Mouse (Mus musculus): ENCODE data around the gene Cryba4. TPM values are rescaled to one million over a fixed set of nuclear protein-coding genes. Genes with fewer than 3 reads are reported as not detected.

Gene Cryba4
- total and polyA plus RNA-seq, 3 experiments: 0.39 to 0.77 TPM; not detected in 1

DNA sequence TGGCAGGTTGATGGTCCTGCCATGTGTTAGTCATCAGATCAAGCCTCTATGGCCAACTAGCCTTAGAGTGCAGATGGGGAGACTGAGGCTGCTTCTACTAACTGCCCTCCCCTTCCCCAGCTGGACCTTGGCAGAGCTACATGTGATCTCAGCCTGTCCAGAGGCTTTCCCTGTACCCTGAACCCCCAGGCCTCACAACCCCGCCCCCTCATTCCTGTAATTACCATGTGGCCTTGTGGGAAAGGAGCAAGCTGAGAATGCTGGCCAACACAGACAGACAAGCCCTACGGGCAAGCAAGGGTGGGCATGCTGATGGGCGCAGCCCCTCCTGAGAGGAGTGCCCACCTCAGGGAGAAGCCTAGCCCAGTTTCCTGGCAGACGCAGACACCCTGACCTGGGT, 42.4 kb upstream of the Cryba4 start:
- H3K36me3 ChIP-seq (ENCODE audit: control insufficient read depth in 1 of 2, insufficient read depth in 2 of 2, low read length in 2 of 2): peaks cover 0 to 25% of the 10 kb centered on the region in 2 experiments; a peak in 2 of 4 replicates
- peaks cover 23 to 42% of the 10 kb centered on the region in 2 experiments for H3K4me1 ChIP-seq (ENCODE audit: control insufficient read depth in 1 of 2, insufficient read depth in 2 of 2, low read length in 2 of 2)
- no peaks in the 10 kb centered on the region for H3K9me3 ChIP-seq (replicated peaks; ENCODE audit: insufficient read depth, low read length)
- DNase-seq (ENCODE audit: low read depth, low spot score): no peak
- H3K9ac ChIP-seq (ENCODE audit: control insufficient read depth, low read depth, low read length, poor library complexity, severe bottlenecking): no peak overlapping the region
- TF ChIP-seq ETS1 (IDR thresholded peaks at IDR 0.05; ENCODE audit: low read depth, low read length) (no peak), E2F4 (IDR thresholded peaks at IDR 0.05; ENCODE audit: borderline replicate concordance, low read depth, low read length) (no peak), GATA1 (IDR thresholded peaks at IDR 0.05; ENCODE audit: low read depth, low read length) (no peak), USF1 (IDR thresholded peaks at IDR 0.05; ENCODE audit: low read depth, low read length) (no peak), MYB (IDR thresholded peaks at IDR 0.05; ENCODE audit: low read depth, low read length) (no peak), JUND (IDR thresholded peaks at IDR 0.05; ENCODE audit: low read depth, low read length) (no peak), RCOR1 (IDR thresholded peaks at IDR 0.05; ENCODE audit: low read depth, low read length) (no peak), TAL1 (IDR thresholded peaks at IDR 0.05; ENCODE audit: low read length) (no peak), ZNF384 (IDR thresholded peaks at IDR 0.05; ENCODE audit: low read depth, low read length) (no peak), MAZ (IDR thresholded peaks at IDR 0.05; ENCODE audit: low read depth, low read length) (no peak), CHD1 (IDR thresholded peaks at IDR 0.05; ENCODE audit: low read depth, low read length) (no peak), MAX (IDR thresholded peaks at IDR 0.05; ENCODE audit: low read length) (no peak)
- H3K27me3 ChIP-seq (ENCODE audit: control insufficient read depth in 1 of 2, insufficient read depth in 2 of 2, low read length in 2 of 2): no peaks in the 10 kb centered on the region
- no peak overlapping the region for H3K4me3 ChIP-seq (ENCODE audit: control insufficient read depth in 1 of 2, insufficient read depth in 1 of 2, low read depth in 2 of 2, low read length in 2 of 2)
- H3K27ac ChIP-seq (ENCODE audit: control insufficient read depth, low read depth, low read length): peak overlapping the region; percentile 40
- peaks cover 65% of the 10 kb centered on the region for H3K79me2 ChIP-seq (ENCODE audit: control insufficient read depth, insufficient read depth, low read length, poor library complexity)

- no peak overlapping the region for H3K9ac ChIP-seq (ENCODE audit: control insufficient read depth, low read depth, low read length, poor library complexity, severe bottlenecking)
- H3K4me3 ChIP-seq (ENCODE audit: control insufficient read depth in 1 of 2, insufficient read depth in 1 of 2, low read depth in 2 of 2, low read length in 2 of 2): no peak overlapping the region
- H3K9me3 ChIP-seq (replicated peaks; ENCODE audit: insufficient read depth, low read length): no peaks in the 10 kb centered on the region
- H3K79me2 ChIP-seq (ENCODE audit: control insufficient read depth, insufficient read depth, low read length, poor library complexity): peaks cover 68% of the 10 kb centered on the region
- H3K27me3 ChIP-seq (ENCODE audit: control insufficient read depth in 1 of 2, insufficient read depth in 2 of 2, low read length in 2 of 2): no peaks in the 10 kb centered on the region
- H3K4me1 ChIP-seq (ENCODE audit: control insufficient read depth in 1 of 2, insufficient read depth in 2 of 2, low read length in 2 of 2): peaks cover 23 to 46% of the 10 kb centered on the region in 2 experiments
- no peak overlapping the region for H3K27ac ChIP-seq (ENCODE audit: control insufficient read depth, low read depth, low read length)
- no peak for TF ChIP-seq NELFE (IDR thresholded peaks at IDR 0.05; ENCODE audit: low read depth, low read length)
- no peak for TF ChIP-seq E2F4 (IDR thresholded peaks at IDR 0.05; ENCODE audit: borderline replicate concordance, low read depth, low read length)
- TF ChIP-seq TBP (IDR thresholded peaks at IDR 0.05; ENCODE audit: low read depth, low read length): no peak
- TF ChIP-seq ZKSCAN1 (IDR thresholded peaks at IDR 0.05; ENCODE audit: low read depth, low read length): peak; percentile 97
- no peak for TF ChIP-seq ZMIZ1 (IDR thresholded peaks at IDR 0.05; ENCODE audit: low read depth, low read length)
- no peak for TF ChIP-seq KAT2A (conservative IDR thresholded peaks at IDR 0.05; ENCODE audit: low read depth, low read length)
- DNase-seq (ENCODE audit: low read depth, low spot score): no peak
- H3K36me3 ChIP-seq (ENCODE audit: control insufficient read depth in 1 of 2, insufficient read depth in 2 of 2, low read length in 2 of 2): peaks cover 0 to 25% of the 10 kb centered on the region in 2 experiments; a peak in 2 of 4 replicates
Observed at GRCm38 (mm10) chr5:112293800-112294199, 41.5 kb upstream of the Cryba4 start.
